In genomic region chr8:80601886-80602285, GRCm38 (mm10) we compare ENCODE assay signal across 21 mouse cellular contexts. TPM values are rescaled to one million over a fixed set of nuclear protein-coding genes. Genes with fewer than 3 reads are reported as not detected.
"Had no signal": no experiment of that assay in that cellular context is flagged by ENCODE, and none has a peak within 500 bp of the region (broad histone marks: within the 10 kb centered on the region; RNA-seq: fewer than 3 reads in every experiment).

No protein-coding gene starts in this region.

- H3K4me2 ChIP-seq: limb, embryonic 15.5 days; lung, embryonic 15.5 days; midbrain, embryonic 11.5 days; midbrain, embryonic 13.5 days; neural tube, embryonic 12.5 days had no signal

- H3K9ac ChIP-seq: limb, embryonic 15.5 days; liver, embryonic 14.5 days; lung, embryonic 15.5 days; midbrain, embryonic 13.5 days; neural tube, embryonic 12.5 days had no signal

- DNase-seq: lung, adult 2 months; lung, postnatal 14 days; lung, postnatal 36 days; right cerebral cortex, postnatal 25 days; right cerebral cortex, postnatal 4 days; spleen, adult 18-20 months; thymus, adult 2 months; thymus, postnatal 25 days had no signal

- H3K9me3 ChIP-seq: limb, embryonic 15.5 days; lung, embryonic 15.5 days; midbrain, embryonic 13.5 days; neural tube, embryonic 12.5 days had no signal

- H3K27ac ChIP-seq: limb, embryonic 15.5 days; liver, embryonic 14.5 days; lung, embryonic 15.5 days; macrophage; midbrain, embryonic 13.5 days; neural tube, embryonic 12.5 days had no signal

- H3K4me1 ChIP-seq: limb, embryonic 15.5 days; lung, embryonic 15.5 days; neural tube, embryonic 12.5 days had no signal

- H3K4me3 ChIP-seq: limb, embryonic 15.5 days; lung, embryonic 15.5 days; midbrain, embryonic 13.5 days; neural tube, embryonic 12.5 days had no signal

- ATAC-seq: lung, postnatal 0 days; midbrain, embryonic 13.5 days; midbrain, embryonic 16.5 days had no signal

- H3K27me3 ChIP-seq: limb, embryonic 15.5 days; lung, embryonic 15.5 days; midbrain, embryonic 13.5 days; neural tube, embryonic 12.5 days had no signal

- H3K36me3 ChIP-seq: limb, embryonic 15.5 days; lung, embryonic 15.5 days; midbrain, embryonic 13.5 days; neural tube, embryonic 12.5 days had no signal

RNA-seq across cellular contexts. Expression of gene Frem3, which starts 9.0 kb away (rescaled TPM):
- total RNA-seq: megakaryocyte, adult 5-6 weeks; monocyte, adult 5-6 weeks; neutrophil, adult 5-6 weeks had no signal
- polyA plus RNA-seq: lung, adult 2 months; macrophage; small intestine, adult 2 months had no signal
